Mouse (Mus musculus) kidney, embryonic 14.5 days (tissue): ENCODE data around the gene Rere. TPM values are rescaled to one million over a fixed set of nuclear protein-coding genes. Genes with fewer than 3 reads are reported as not detected.
"Not testable (repeated sequence)": the region's sequence is repeated elsewhere in the genome, so short reads cannot be mapped to it uniquely, and the experiment has no call there.

Source experiments
- ATAC-seq: fragments of 200-750 bp; cut with Nextera tagmentation; 2 replicates; pipeline ENCODE4 v1.8.0; 2017; ENCODE audit warnings: moderate number of reproducible peaks, mild to moderate bottlenecking, moderate TSS enrichment, moderate library complexity; ENCODE audit not compliant: low FRiP score, low TSS enrichment
- H3K27ac ChIP-seq: fragments of 300-500 bp; sonication (generic); 2 replicates; pipeline ENCODE4 v1.5.1; 2014; ENCODE audit warnings: low read depth, mild to moderate bottlenecking, low read length, moderate library complexity, mixed read lengths
- H3K27me3 ChIP-seq: fragments of 300-500 bp; sonication (generic); 2 replicates; pipeline ENCODE4 v1.6.1; 2014; ENCODE audit warnings: mild to moderate bottlenecking, low read length; ENCODE audit not compliant: control insufficient read depth, insufficient read depth
- H3K36me3 ChIP-seq: fragments of 300-500 bp; sonication (generic); 2 replicates; pipeline ENCODE4 v1.6.1; 2014; ENCODE audit warnings: low read length, mixed read lengths; ENCODE audit not compliant: control insufficient read depth, insufficient read depth
- H3K4me1 ChIP-seq: fragments of 300-500 bp; sonication (generic); 2 replicates; pipeline ENCODE4 v1.6.1; 2014; ENCODE audit warnings: low read length, mixed read lengths; ENCODE audit not compliant: control insufficient read depth, insufficient read depth
- H3K4me2 ChIP-seq: fragments of 300-500 bp; sonication (generic); replicated peaks from 2 replicates; pipeline ENCODE4 v1.6.1; 2014; ENCODE audit warnings: low read depth, mild to moderate bottlenecking, low read length
- H3K4me3 ChIP-seq: fragments of 300-500 bp; sonication (generic); 2 replicates; pipeline ENCODE4 v1.5.1; 2014; ENCODE audit warnings: mild to moderate bottlenecking, low read length
- H3K9ac ChIP-seq: fragments of 300-500 bp; sonication (generic); 2 replicates; pipeline ENCODE4 v1.6.1; 2014; ENCODE audit warnings: low read depth, mild to moderate bottlenecking, low read length, moderate library complexity
- H3K9me3 ChIP-seq: fragments of 300-500 bp; sonication (generic); 2 replicates; pipeline ENCODE4 v1.6.1; 2016; ENCODE audit warnings: low read length; ENCODE audit not compliant: control insufficient read depth
- WGBS: fragments of 180-500 bp; shearing (Covaris S2); extraction: QIAGEN DNeasy Blood & Tissue Kit; methylation state at CpG from one replicate; pipeline ENCODE4 v1.1.7; 2014; 5-methylcytosine and 5-hydroxymethylcytosine counted together
- polyA plus RNA-seq: library from polyadenylated mRNA; unstranded; fragments of >200 nt; fragmentation: Nextera tagmentation; extraction: Ambion mirVana; gene quantifications from 2 replicates; pipeline ENCODE4 v1.2.1, GENCODE M21; 2014

Gene Rere
- polyA plus RNA-seq, 1 experiment from 2014 or later: 49.9 TPM

GRCm38 (mm10) chr4:150544652-150545258 lies 263.3 kb downstream of the Rere start:
- Histone ChIP-seq H3K4me1 (0 out of 2 replicates have a peak, but pooled peaks cover 2% of the 10 kb centered on the region), H3K9ac (no peak overlapping the region), H3K4me2 (no peak overlapping the region), H3K4me3 (no peak overlapping the region), H3K9me3 (no peaks in the 10 kb centered on the region), H3K36me3 (peaks cover 4% of the 10 kb centered on the region; the same call in 1 of the 2 replicates), H3K27ac (no peak overlapping the region), H3K27me3 (no peaks in the 10 kb centered on the region)
- peak; percentile 46; the same call in 1 of the 2 replicates for ATAC-seq
- WGBS: 76% methylated on average over 10 of the region's 10 CpGs

DNA sequence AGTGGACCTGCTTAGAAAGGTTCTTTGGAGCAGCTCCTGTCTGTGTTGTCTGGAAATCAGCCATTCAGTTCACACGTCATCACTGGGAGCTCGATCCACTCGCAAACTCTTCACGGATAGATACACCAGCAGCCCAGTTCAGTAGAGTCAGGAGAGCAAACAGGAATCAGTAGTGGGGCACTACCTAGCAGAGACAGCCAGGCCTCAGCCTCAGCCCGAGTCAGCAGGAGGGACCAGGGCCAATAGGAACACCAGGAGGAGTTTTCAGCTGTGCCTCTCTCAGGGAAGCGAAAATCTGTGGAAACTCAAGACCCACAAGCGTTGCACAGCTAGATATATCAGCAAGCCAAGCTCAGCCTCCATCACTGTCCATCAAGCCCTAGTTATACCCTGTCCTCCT lies 264.3 kb downstream of the Rere start:
- no peaks in the 10 kb centered on the region for H3K27me3 ChIP-seq
- peaks cover 9% of the 10 kb centered on the region; the same call in 1 of the 2 replicates for H3K36me3 ChIP-seq
- H3K4me2 ChIP-seq: no peak overlapping the region
- no peak for ATAC-seq
- no peaks in the 10 kb centered on the region; the same call in 1 of the 2 replicates for H3K4me1 ChIP-seq
- 85% methylated on average over 7 of the region's 7 CpGs for WGBS
- H3K9me3 ChIP-seq: no peaks in the 10 kb centered on the region
- no peak overlapping the region for H3K9ac ChIP-seq
- H3K4me3 ChIP-seq: no peak overlapping the region
- H3K27ac ChIP-seq: no peak overlapping the region

GRCm38 (mm10) chr4:150546296-150546695 lies 264.9 kb downstream of the Rere start:
- not testable (repeated sequence) for H3K27me3 ChIP-seq, H3K27ac ChIP-seq, H3K9ac ChIP-seq, H3K4me2 ChIP-seq, H3K36me3 ChIP-seq, H3K4me1 ChIP-seq, ATAC-seq, H3K4me3 ChIP-seq, H3K9me3 ChIP-seq
- WGBS: 99% methylated on average over 4 of the region's 4 CpGs

DNA sequence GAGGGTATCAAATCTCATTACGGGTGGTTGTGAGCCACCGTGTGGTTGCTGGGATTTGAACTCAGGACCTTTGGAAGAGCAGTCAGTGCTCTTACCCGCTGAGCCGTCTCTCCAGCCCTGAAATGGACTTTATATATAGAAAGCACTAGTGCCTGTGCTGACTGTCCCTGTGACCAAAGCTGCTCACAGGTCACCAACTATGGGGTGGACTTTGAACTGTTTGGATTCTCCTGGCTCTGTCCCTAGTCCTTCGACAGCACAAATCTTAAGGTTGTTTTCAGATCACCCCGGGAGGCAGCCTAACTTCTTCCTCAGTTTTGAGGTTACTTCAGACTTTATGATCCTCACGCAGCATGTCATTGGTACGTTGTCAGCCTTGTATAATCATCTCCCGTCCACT lies 267.9 kb downstream of the Rere start:
- Histone ChIP-seq H3K27me3 (no peaks in the 10 kb centered on the region), H3K36me3 (peaks cover 9% of the 10 kb centered on the region; the same call in 1 of the 2 replicates), H3K4me3 (no peak overlapping the region), H3K4me2 (no peak overlapping the region), H3K9me3 (no peaks in the 10 kb centered on the region), H3K4me1 (no peaks in the 10 kb centered on the region; the same call in 1 of the 2 replicates), H3K27ac (no peak overlapping the region), H3K9ac (no peak overlapping the region)
- no peak for ATAC-seq
- WGBS: 87% methylated on average over 9 of the region's 9 CpGs

DNA sequence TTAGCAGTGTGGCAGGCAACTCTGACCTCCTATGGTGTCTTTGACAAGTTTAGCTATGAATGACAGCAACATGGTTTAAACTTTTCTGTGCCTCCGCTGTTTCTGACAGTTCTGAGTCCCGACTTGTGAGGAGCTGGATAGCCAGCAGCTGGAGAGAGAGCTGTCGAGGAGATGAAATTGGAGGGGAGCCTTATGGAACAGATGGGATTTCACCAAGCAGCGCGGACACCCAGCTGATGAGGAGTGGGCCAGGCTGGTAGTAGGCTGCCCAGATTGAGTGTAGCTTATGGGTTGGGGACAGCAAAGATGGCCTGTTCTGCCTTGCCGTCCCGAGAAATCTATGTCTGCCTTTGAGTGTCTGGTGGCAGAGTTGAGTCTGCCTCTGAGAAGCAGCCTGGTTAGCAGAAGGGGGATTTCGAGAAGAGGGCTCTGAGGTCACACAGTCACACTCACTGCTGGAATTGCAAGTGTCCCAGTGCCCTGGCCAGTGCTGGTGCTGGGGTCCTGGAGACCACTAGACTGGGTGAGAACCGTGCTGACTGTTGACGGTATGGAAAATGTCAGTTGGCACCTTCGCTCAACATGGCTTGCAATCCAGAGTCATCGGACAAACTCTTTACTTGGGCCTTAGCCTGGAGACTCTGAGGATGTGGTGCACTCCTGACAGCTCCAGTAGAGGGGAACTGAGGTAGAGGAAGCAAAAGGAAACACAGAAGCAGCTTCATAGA lies 268.7 kb downstream of the Rere start:
- no peak overlapping the region for H3K4me2 ChIP-seq
- no peak overlapping the region for H3K4me3 ChIP-seq
- H3K27me3 ChIP-seq: no peaks in the 10 kb centered on the region
- H3K9me3 ChIP-seq: no peaks in the 10 kb centered on the region
- ATAC-seq: no peak
- 83% methylated on average over 12 of the region's 12 CpGs for WGBS
- H3K36me3 ChIP-seq: peaks cover 9% of the 10 kb centered on the region; the same call in 1 of the 2 replicates
- H3K27ac ChIP-seq: no peak overlapping the region
- no peak overlapping the region for H3K9ac ChIP-seq
- no peaks in the 10 kb centered on the region; the same call in 1 of the 2 replicates for H3K4me1 ChIP-seq

DNA sequence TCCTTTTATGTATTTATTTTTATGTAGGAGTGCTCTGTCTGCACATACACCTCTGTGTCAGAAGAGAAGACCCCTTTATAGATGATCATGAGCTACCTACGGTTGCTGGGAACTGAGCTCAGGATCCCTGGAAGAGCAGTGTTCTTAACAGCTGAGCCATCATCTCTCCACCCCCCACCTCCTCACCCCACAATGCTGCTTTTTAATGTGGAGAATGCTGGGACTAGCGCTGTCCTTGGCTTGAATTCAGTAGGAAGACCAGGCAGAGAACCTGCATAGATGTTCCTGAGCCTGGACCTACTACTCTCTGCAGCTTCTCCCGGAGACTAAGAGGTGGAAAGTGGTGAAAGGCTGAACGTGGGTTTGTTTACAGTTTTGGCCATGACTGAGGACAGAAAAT lies 269.9 kb downstream of the Rere start:
- Histone ChIP-seq H3K27ac (no peak overlapping the region), H3K4me1 (peaks cover 5% of the 10 kb centered on the region; the same call in 1 of the 2 replicates), H3K9me3 (no peaks in the 10 kb centered on the region), H3K9ac (no peak overlapping the region), H3K4me3 (no peak overlapping the region), H3K27me3 (no peaks in the 10 kb centered on the region), H3K36me3 (peaks cover 5% of the 10 kb centered on the region; the same call in 1 of the 2 replicates), H3K4me2 (no peak overlapping the region)
- 79% methylated on average over 4 of the region's 4 CpGs for WGBS
- ATAC-seq: no peak

- H3K4me1 ChIP-seq: peaks cover 19% of the 10 kb centered on the region
- H3K9ac ChIP-seq: no peak overlapping the region
- peaks cover 5% of the 10 kb centered on the region; the same call in 1 of the 2 replicates for H3K36me3 ChIP-seq
- 89% methylated on average over 15 of the region's 15 CpGs for WGBS
- no peak overlapping the region for H3K27ac ChIP-seq
- no peaks in the 10 kb centered on the region for H3K9me3 ChIP-seq
- no peak overlapping the region for H3K4me2 ChIP-seq
- H3K4me3 ChIP-seq: no peak overlapping the region
- ATAC-seq: no peak
- no peaks in the 10 kb centered on the region for H3K27me3 ChIP-seq
These were observed 271.5 kb downstream of the Rere start for GRCm38 (mm10) chr4:150552751-150553600.

GRCm38 (mm10) chr4:150555783-150556182 lies 274.3 kb downstream of the Rere start:
- no peak overlapping the region for H3K9ac ChIP-seq
- peaks cover 20% of the 10 kb centered on the region for H3K4me1 ChIP-seq
- H3K4me2 ChIP-seq: peak overlapping the region; percentile 29; the same call in 1 of the 2 replicates
- peak overlapping the region; percentile 89; the same call in 1 of the 2 replicates for H3K27ac ChIP-seq
- H3K4me3 ChIP-seq: no peak overlapping the region
- no peaks in the 10 kb centered on the region for H3K9me3 ChIP-seq
- no peaks in the 10 kb centered on the region for H3K36me3 ChIP-seq
- no peaks in the 10 kb centered on the region for H3K27me3 ChIP-seq
- no peak for ATAC-seq
